Mouse (Mus musculus): ENCODE measurements at regions not wholly inside any gene's neighbourhood (a gene's known extent, or its start where the extent isn't known, plus 50 kb on each side); places are given as distances from the start of the nearest gene placed in this dataset.

GRCm38 (mm10) chr3:52897665-52898064, 119.4 kb downstream of the Cog6 start:
- Histone ChIP-seq H3K4me1 (peaks cover 38% of the 10 kb centered on the region), H3K9me3 (no peaks in the 10 kb centered on the region), H3K4me3 (replicated peaks) (no peak overlapping the region), H3K27me3 (replicated peaks) (no peaks in the 10 kb centered on the region), H3K36me3 (replicated peaks; ENCODE audit: low read length) (no peaks in the 10 kb centered on the region)
- TF ChIP-seq GATA1 (IDR thresholded peaks at IDR 0.05; ENCODE audit: borderline replicate concordance, low read length): no peak
- no peak for TF ChIP-seq FLI1 (IDR thresholded peaks at IDR 0.05; ENCODE audit: low read length)

GRCm38 (mm10) chr3:52896462-52896861, 120.6 kb downstream of the Cog6 start:
- Histone ChIP-seq H3K36me3 (replicated peaks; ENCODE audit: low read length) (no peaks in the 10 kb centered on the region), H3K4me1 (peaks cover 26% of the 10 kb centered on the region), H3K27me3 (replicated peaks) (no peaks in the 10 kb centered on the region), H3K4me3 (replicated peaks) (no peak overlapping the region), H3K9me3 (no peaks in the 10 kb centered on the region)
- no peak for TF ChIP-seq FLI1 (IDR thresholded peaks at IDR 0.05; ENCODE audit: low read length)
- TF ChIP-seq GATA1 (IDR thresholded peaks at IDR 0.05; ENCODE audit: borderline replicate concordance, low read length): no peak

GRCm38 (mm10) chr3:52895751-52896150, 121.3 kb downstream of the Cog6 start:
- TF ChIP-seq GATA1 (IDR thresholded peaks at IDR 0.05; ENCODE audit: borderline replicate concordance, low read length) (no peak), FLI1 (IDR thresholded peaks at IDR 0.05; ENCODE audit: low read length) (no peak)
- no peaks in the 10 kb centered on the region for H3K36me3 ChIP-seq (replicated peaks; ENCODE audit: low read length)
- no peaks in the 10 kb centered on the region for H3K27me3 ChIP-seq (replicated peaks)
- no peaks in the 10 kb centered on the region for H3K9me3 ChIP-seq
- H3K4me3 ChIP-seq (replicated peaks): no peak overlapping the region
- peaks cover 30% of the 10 kb centered on the region for H3K4me1 ChIP-seq

- no peak for TF ChIP-seq FLI1 (IDR thresholded peaks at IDR 0.05; ENCODE audit: low read length)
- no peak for TF ChIP-seq GATA1 (IDR thresholded peaks at IDR 0.05; ENCODE audit: borderline replicate concordance, low read length)
Measured at GRCm38 (mm10) chr3:52894812-52895211, 122.2 kb downstream of the Cog6 start.

GRCm38 (mm10) chr3:52889156-52889715, 127.8 kb downstream of the Cog6 start:
- H3K27me3 ChIP-seq (replicated peaks): no peaks in the 10 kb centered on the region
- TF ChIP-seq FLI1 (IDR thresholded peaks at IDR 0.05; ENCODE audit: low read length) (no peak), GATA1 (IDR thresholded peaks at IDR 0.05; ENCODE audit: borderline replicate concordance, low read length) (no peak)
- no peak overlapping the region for H3K4me3 ChIP-seq (replicated peaks)
- no peaks in the 10 kb centered on the region for H3K9me3 ChIP-seq
- H3K4me1 ChIP-seq: peaks cover 35% of the 10 kb centered on the region
- no peaks in the 10 kb centered on the region for H3K36me3 ChIP-seq (replicated peaks; ENCODE audit: low read length)

More at GRCm38 (mm10) chr3:52894812-52895211, 122.2 kb downstream of the Cog6 start:
- Histone ChIP-seq H3K27me3 (replicated peaks) (no peaks in the 10 kb centered on the region), H3K36me3 (replicated peaks; ENCODE audit: low read length) (no peaks in the 10 kb centered on the region), H3K4me1 (peaks cover 31% of the 10 kb centered on the region), H3K4me3 (replicated peaks) (no peak overlapping the region), H3K9me3 (no peaks in the 10 kb centered on the region)

- TF ChIP-seq FLI1 (IDR thresholded peaks at IDR 0.05; ENCODE audit: low read length): no peak
- no peak for TF ChIP-seq GATA1 (IDR thresholded peaks at IDR 0.05; ENCODE audit: borderline replicate concordance, low read length)
- Histone ChIP-seq H3K9me3 (no peaks in the 10 kb centered on the region), H3K4me1 (peaks cover 71% of the 10 kb centered on the region), H3K36me3 (replicated peaks; ENCODE audit: low read length) (no peaks in the 10 kb centered on the region), H3K27me3 (replicated peaks) (no peaks in the 10 kb centered on the region), H3K4me3 (replicated peaks) (no peak overlapping the region)
Measured at GRCm38 (mm10) chr3:52881981-52882380, 135.1 kb downstream of the Cog6 start.

GRCm38 (mm10) chr3:52881139-52881538, 135.9 kb downstream of the Cog6 start:
- H3K4me1 ChIP-seq: peaks cover 79% of the 10 kb centered on the region
- H3K27me3 ChIP-seq (replicated peaks): no peaks in the 10 kb centered on the region
- no peak overlapping the region for H3K4me3 ChIP-seq (replicated peaks)
- no peaks in the 10 kb centered on the region for H3K9me3 ChIP-seq
- TF ChIP-seq FLI1 (IDR thresholded peaks at IDR 0.05; ENCODE audit: low read length) (no peak), GATA1 (IDR thresholded peaks at IDR 0.05; ENCODE audit: borderline replicate concordance, low read length) (no peak)
- no peaks in the 10 kb centered on the region for H3K36me3 ChIP-seq (replicated peaks; ENCODE audit: low read length)

- no peaks in the 10 kb centered on the region for H3K9me3 ChIP-seq
- TF ChIP-seq FLI1 (IDR thresholded peaks at IDR 0.05; ENCODE audit: low read length): no peak
- no peak for TF ChIP-seq GATA1 (IDR thresholded peaks at IDR 0.05; ENCODE audit: borderline replicate concordance, low read length)
- H3K27me3 ChIP-seq (replicated peaks): no peaks in the 10 kb centered on the region
- H3K36me3 ChIP-seq (replicated peaks; ENCODE audit: low read length): no peaks in the 10 kb centered on the region
- H3K4me1 ChIP-seq: peaks cover 68% of the 10 kb centered on the region
- no peak overlapping the region for H3K4me3 ChIP-seq (replicated peaks)
Measured at GRCm38 (mm10) chr3:52879700-52880099, 137.3 kb downstream of the Cog6 start.

GRCm38 (mm10) chr3:52878334-52878733, 138.7 kb downstream of the Cog6 start:
- H3K36me3 ChIP-seq (replicated peaks; ENCODE audit: low read length): no peaks in the 10 kb centered on the region

GRCm38 (mm10) chr3:52872260-52872659, 144.8 kb downstream of the Cog6 start:
- H3K27me3 ChIP-seq (replicated peaks): no peaks in the 10 kb centered on the region
- H3K36me3 ChIP-seq (replicated peaks; ENCODE audit: low read length): no peaks in the 10 kb centered on the region
- TF ChIP-seq FLI1 (IDR thresholded peaks at IDR 0.05; ENCODE audit: low read length): no peak
- no peak for TF ChIP-seq GATA1 (IDR thresholded peaks at IDR 0.05; ENCODE audit: borderline replicate concordance, low read length)
- peaks cover 35% of the 10 kb centered on the region for H3K4me1 ChIP-seq
- H3K4me3 ChIP-seq (replicated peaks): no peak overlapping the region
- no peaks in the 10 kb centered on the region for H3K9me3 ChIP-seq

More at GRCm38 (mm10) chr3:52878334-52878733, 138.7 kb downstream of the Cog6 start:
- Histone ChIP-seq H3K9me3 (no peaks in the 10 kb centered on the region), H3K4me1 (peaks cover 67% of the 10 kb centered on the region), H3K27me3 (replicated peaks) (no peaks in the 10 kb centered on the region), H3K4me3 (replicated peaks) (peak overlapping the region; percentile 77)
- TF ChIP-seq GATA1 (IDR thresholded peaks at IDR 0.05; ENCODE audit: borderline replicate concordance, low read length) (peak; percentile 82; the same call in 2 of the 3 replicates), FLI1 (IDR thresholded peaks at IDR 0.05; ENCODE audit: low read length) (peak; percentile 70)

Measured in megakaryocyte, embryonic 14.5 days (primary cell).